Mouse (Mus musculus): ENCODE measurements at regions not wholly inside any gene's neighbourhood (a gene's known extent, or its start where the extent isn't known, plus 50 kb on each side); places are given as distances from the start of the nearest gene placed in this dataset.

GRCm38 (mm10) chr3:149220958-149221357 is 230.6 kb upstream of the Adgrl2 start:
- DNase-seq (ENCODE audit: low spot score), result no peak

GRCm38 (mm10) chr3:149220304-149220951 is 230.1 kb upstream of the Adgrl2 start:
- DNase-seq (ENCODE audit: low spot score), result no peak

GRCm38 (mm10) chr3:149219381-149220303 is 229.3 kb upstream of the Adgrl2 start:
- DNase-seq (ENCODE audit: low spot score), result no peak

- DNase-seq (ENCODE audit: low spot score), result no peak
Observed at GRCm38 (mm10) chr3:149217916-149218803, 227.8 kb upstream of the Adgrl2 start.

- no peak for DNase-seq (ENCODE audit: low spot score)
Observed at GRCm38 (mm10) chr3:149216759-149217400, 226.5 kb upstream of the Adgrl2 start.

- DNase-seq (ENCODE audit: low spot score), result no peak
Observed at GRCm38 (mm10) chr3:149215691-149216090, 225.3 kb upstream of the Adgrl2 start.

- DNase-seq (ENCODE audit: low spot score), result no peak
Observed at GRCm38 (mm10) chr3:149211909-149212308, 221.6 kb upstream of the Adgrl2 start.

GRCm38 (mm10) chr3:149209260-149209659 is 218.9 kb upstream of the Adgrl2 start:
- DNase-seq (ENCODE audit: low spot score), result no peak

- DNase-seq (ENCODE audit: low spot score), result no peak
Observed at GRCm38 (mm10) chr3:149203451-149203850, 213.1 kb upstream of the Adgrl2 start.

GRCm38 (mm10) chr3:149196477-149197185 is 206.3 kb upstream of the Adgrl2 start:
- DNase-seq (ENCODE audit: low spot score), result no peak

- DNase-seq (ENCODE audit: low spot score), result no peak
Observed at GRCm38 (mm10) chr3:149190856-149191576, 200.7 kb upstream of the Adgrl2 start.

GRCm38 (mm10) chr3:149184136-149184551 is 193.8 kb upstream of the Adgrl2 start:
- no peak for DNase-seq (ENCODE audit: low spot score)

- DNase-seq (ENCODE audit: low spot score), result no peak
Observed at GRCm38 (mm10) chr3:149182095-149182494, 191.7 kb upstream of the Adgrl2 start.

GRCm38 (mm10) chr3:149180129-149180528 is 189.8 kb upstream of the Adgrl2 start:
- DNase-seq (ENCODE audit: low spot score), result no peak

- DNase-seq (ENCODE audit: low spot score), result no peak
Observed at GRCm38 (mm10) chr3:149179486-149180116, 189.2 kb upstream of the Adgrl2 start.

- DNase-seq (ENCODE audit: low spot score), result no peak
Observed at GRCm38 (mm10) chr3:149178891-149179290, 188.5 kb upstream of the Adgrl2 start.

- no peak for DNase-seq (ENCODE audit: low spot score)
Observed at GRCm38 (mm10) chr3:149174689-149175390, 184.5 kb upstream of the Adgrl2 start.

- DNase-seq (ENCODE audit: low spot score), result no peak
Observed at GRCm38 (mm10) chr3:149173537-149173936, 183.2 kb upstream of the Adgrl2 start.

GRCm38 (mm10) chr3:149171766-149172165 is 181.4 kb upstream of the Adgrl2 start:
- DNase-seq (ENCODE audit: low spot score), result no peak
